ENCODE assay signal across 11 mouse cellular contexts in the genomic region with DNA sequence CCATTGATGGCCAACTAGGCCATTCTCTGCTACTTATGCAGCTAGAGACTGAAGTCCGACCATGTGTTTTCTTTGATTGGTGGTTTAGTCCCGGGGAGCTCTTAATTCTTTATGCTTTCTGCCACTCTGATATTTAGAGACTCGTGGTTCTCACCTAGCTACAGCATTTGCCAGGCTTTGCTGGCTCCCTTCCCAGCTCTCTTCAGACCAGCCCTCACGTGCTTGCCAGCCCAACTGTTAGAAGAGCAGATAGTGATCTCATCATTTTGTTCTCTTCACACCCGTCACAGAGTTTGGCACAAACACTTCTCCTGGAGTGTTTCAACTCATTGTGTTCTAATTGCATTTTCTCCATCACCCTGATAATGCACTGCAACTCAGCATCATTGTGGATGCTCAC.
A peak's percentile ranks its signal among the peaks of the same experiment; 100 is the strongest.
DNase-seq lines count a peak whose midpoint lies in the region; ATAC-seq and TF ChIP-seq lines count a peak whose summit lies in the region.
"Had no signal": no experiment of that assay in that cellular context is flagged by ENCODE, and none has a peak within 500 bp of the region (broad histone marks: within the 10 kb centered on the region; RNA-seq: fewer than 3 reads in every experiment).

No protein-coding gene starts in this region.

- no peak for TF ChIP-seq CTCF in heart, postnatal 0 days (IDR thresholded peaks at IDR 0.05; ENCODE audit: low read depth)

- WGBS in heart, postnatal 0 days = 27% methylated on average over 5 of the region's 5 CpGs
- 58% methylated on average over 5 of the region's 5 CpGs for WGBS in neural tube, embryonic 14.5 days

- no peaks in the 10 kb centered on the region for H3K36me3 ChIP-seq in heart, postnatal 0 days (replicated peaks; ENCODE audit: control insufficient read depth, insufficient read depth, low read length)
- no peaks in the 10 kb centered on the region for H3K36me3 ChIP-seq in neural tube, embryonic 14.5 days (ENCODE audit: control insufficient read depth, insufficient read depth, low read length)
- H3K36me3 ChIP-seq: embryonic facial prominence, embryonic 12.5 days; heart, embryonic 13.5 days had no signal

- no peak overlapping the region for H3K4me2 ChIP-seq in heart, postnatal 0 days (ENCODE audit: low read depth, low read length)
- no peak overlapping the region for H3K4me2 ChIP-seq in neural tube, embryonic 14.5 days (ENCODE audit: low read depth, low read length)
- H3K4me2 ChIP-seq: embryonic facial prominence, embryonic 12.5 days; heart, embryonic 13.5 days had no signal

- no peaks in the 10 kb centered on the region for H3K4me1 ChIP-seq in heart, postnatal 0 days (ENCODE audit: control insufficient read depth, insufficient read depth)
- no peaks in the 10 kb centered on the region for H3K4me1 ChIP-seq in neural tube, embryonic 14.5 days (ENCODE audit: control insufficient read depth, insufficient read depth, low read length)
- H3K4me1 ChIP-seq: embryonic facial prominence, embryonic 12.5 days had no signal

- no peaks in the 10 kb centered on the region for H3K27me3 ChIP-seq in heart, postnatal 0 days (ENCODE audit: control insufficient read depth, insufficient read depth, low read length)
- no peaks in the 10 kb centered on the region for H3K27me3 ChIP-seq in neural tube, embryonic 14.5 days (ENCODE audit: control insufficient read depth, insufficient read depth, low read length)
- H3K27me3 ChIP-seq: embryonic facial prominence, embryonic 12.5 days; heart, embryonic 13.5 days had no signal

- no peak for TF ChIP-seq EP300 in heart, postnatal 0 days (IDR thresholded peaks at IDR 0.05; ENCODE audit: low read depth)

- no peaks in the 10 kb centered on the region for H3K9me3 ChIP-seq in heart, postnatal 0 days (replicated peaks; ENCODE audit: control insufficient read depth, low read length)
- H3K9me3 ChIP-seq in neural tube, embryonic 14.5 days (ENCODE audit: control insufficient read depth, low read length) = no peaks in the 10 kb centered on the region
- H3K9me3 ChIP-seq: embryonic facial prominence, embryonic 12.5 days; heart, embryonic 13.5 days had no signal

- ATAC-seq in heart, postnatal 0 days (ENCODE audit: insufficient read depth, low read depth) = peak; percentile 53
- peak; percentile 85; the same call in 1 of the 2 replicates for ATAC-seq in neural tube, embryonic 14.5 days (ENCODE audit: low read depth)

- no peak overlapping the region for H3K9ac ChIP-seq in heart, postnatal 0 days (replicated peaks; ENCODE audit: low read depth, low read length)
- H3K9ac ChIP-seq in neural tube, embryonic 14.5 days (replicated peaks; ENCODE audit: low read depth, low read length) = no peak overlapping the region
- H3K9ac ChIP-seq: embryonic facial prominence, embryonic 12.5 days; heart, embryonic 13.5 days had no signal

- no peak overlapping the region for H3K27ac ChIP-seq in heart, postnatal 0 days (ENCODE audit: low read depth)
- no peak overlapping the region for H3K27ac ChIP-seq in neural tube, embryonic 14.5 days (ENCODE audit: low read depth, low read length)
- H3K27ac ChIP-seq: embryonic facial prominence, embryonic 12.5 days; heart, embryonic 13.5 days; macrophage had no signal

- no peak for DNase-seq in heart, postnatal 0 days (ENCODE audit: low spot score)
- DNase-seq in heart, postnatal 25 days (ENCODE audit: low spot score) = no peak
- peak; percentile 96 for DNase-seq in cerebellum, postnatal 10 days
- DNase-seq in layer of hippocampus, adult 9-10 months (ENCODE audit: low spot score) = peak; percentile 56
- DNase-seq in thymus, postnatal 4 days = no peak
- DNase-seq in adrenal gland, postnatal 10 days = no peak
- no peak for DNase-seq in lung, postnatal 14 days

- intact Hi-C loops in heart, postnatal 25 days (cut with DNase I) = no loop called here

- no peak overlapping the region for H3K4me3 ChIP-seq in heart, postnatal 0 days (ENCODE audit: low read depth, low read length)
- no peak overlapping the region for H3K4me3 ChIP-seq in neural tube, embryonic 14.5 days (ENCODE audit: low read depth, low read length)
- H3K4me3 ChIP-seq: embryonic facial prominence, embryonic 12.5 days; heart, embryonic 13.5 days had no signal

Comparison
In these comparisons a context has a peak if more than half of its experiments do, and no peak if none do; other contexts are left out.
1. DNase-seq: peak in cerebellum, postnatal 10 days (2 of 2) and layer of hippocampus, adult 9-10 months (single experiment); none in heart, postnatal 0 days (single experiment), heart, postnatal 25 days (single experiment), thymus, postnatal 4 days (single experiment), adrenal gland, postnatal 10 days (single experiment) and lung, postnatal 14 days (single experiment).